Mouse (Mus musculus) stomach, postnatal 0 days (tissue): ENCODE data around the gene Slc26a5.

Experiments
- CTCF ChIP-seq: IDR thresholded peaks from 2 replicates; pipeline ENCODE4 v1.5.1; 2016; ENCODE audit warnings: antibody characterized with exemption, low read depth, mild to moderate bottlenecking, moderate library complexity
- EP300 ChIP-seq: optimal IDR thresholded peaks from 2 replicates; pipeline ENCODE3; 2016; ENCODE audit warnings: antibody characterized with exemption

GRCm38 (mm10) chr5:21898875-21899274 is 33.5 kb upstream of the Slc26a5 start:
- TF ChIP-seq CTCF (no peak), EP300 (no peak)
